Mouse (Mus musculus): ENCODE results near the gene Glis3. TPM values are rescaled to one million over a fixed set of nuclear protein-coding genes. Genes with fewer than 3 reads are reported as not detected.

The Glis3 gene
- polyA plus RNA-seq, 1 experiment from 2014 or later, result 0.85 TPM

- H3K27me3 ChIP-seq (ENCODE audit: control insufficient read depth, insufficient read depth, low read length), result no peaks in the 10 kb centered on the region
- no peak overlapping the region for H3K27ac ChIP-seq (replicated peaks)
- H3K9ac ChIP-seq (ENCODE audit: low read length), result no peak overlapping the region
- WGBS, result 44% methylated on average over 7 of the region's 7 CpGs
- ATAC-seq (ENCODE audit: low FRiP score, low TSS enrichment) (no peak), DNase-seq (ENCODE audit: low spot score) (no peak)
- no peak overlapping the region for H3K4me2 ChIP-seq (replicated peaks; ENCODE audit: low read depth)
- no peak overlapping the region for H3K4me3 ChIP-seq (ENCODE audit: low read depth, low read length)
- H3K9me3 ChIP-seq (ENCODE audit: control insufficient read depth, low read length), result no peaks in the 10 kb centered on the region
- no peaks in the 10 kb centered on the region for H3K4me1 ChIP-seq (replicated peaks; ENCODE audit: control insufficient read depth, insufficient read depth)
- TF ChIP-seq EP300 (optimal IDR thresholded peaks at IDR 0.05), result no peak
- no peak for TF ChIP-seq CTCF (IDR thresholded peaks at IDR 0.05; ENCODE audit: low read depth)
- H3K36me3 ChIP-seq (ENCODE audit: control insufficient read depth, insufficient read depth, low read length), result no peaks in the 10 kb centered on the region
Measured at GRCm38 (mm10) chr19:28393766-28394165, 286.1 kb downstream of the Glis3 start.

- Histone ChIP-seq H3K36me3 (ENCODE audit: control insufficient read depth, insufficient read depth, low read length) (no peaks in the 10 kb centered on the region), H3K4me2 (replicated peaks; ENCODE audit: low read depth) (no peak overlapping the region), H3K27ac (replicated peaks) (no peak overlapping the region), H3K27me3 (ENCODE audit: control insufficient read depth, insufficient read depth, low read length) (no peaks in the 10 kb centered on the region), H3K4me3 (ENCODE audit: low read depth, low read length) (no peak overlapping the region), H3K4me1 (replicated peaks; ENCODE audit: control insufficient read depth, insufficient read depth) (no peaks in the 10 kb centered on the region), H3K9me3 (ENCODE audit: control insufficient read depth, low read length) (no peaks in the 10 kb centered on the region), H3K9ac (ENCODE audit: low read length) (no peak overlapping the region)
- TF ChIP-seq CTCF (IDR thresholded peaks at IDR 0.05; ENCODE audit: low read depth) (peak; percentile 27), EP300 (optimal IDR thresholded peaks at IDR 0.05) (no peak)
- WGBS, result 83% methylated on average over 3 of the region's 3 CpGs
- ATAC-seq (ENCODE audit: low FRiP score, low TSS enrichment), result no peak
- DNase-seq (ENCODE audit: low spot score), result no peak
Measured at GRCm38 (mm10) chr19:28392838-28393237, 287.0 kb downstream of the Glis3 start.

GRCm38 (mm10) chr19:28390920-28391319, 289.0 kb downstream of the Glis3 start:
- 58% methylated on average over 4 of the region's 4 CpGs for WGBS
- H3K9ac ChIP-seq (ENCODE audit: low read length), result no peak overlapping the region
- H3K9me3 ChIP-seq (ENCODE audit: control insufficient read depth, low read length), result no peaks in the 10 kb centered on the region
- no peak overlapping the region for H3K4me3 ChIP-seq (ENCODE audit: low read depth, low read length)
- H3K27me3 ChIP-seq (ENCODE audit: control insufficient read depth, insufficient read depth, low read length), result no peaks in the 10 kb centered on the region
- no peak for TF ChIP-seq EP300 (optimal IDR thresholded peaks at IDR 0.05)
- no peak for TF ChIP-seq CTCF (IDR thresholded peaks at IDR 0.05; ENCODE audit: low read depth)
- no peak for DNase-seq (ENCODE audit: low spot score)
- no peaks in the 10 kb centered on the region for H3K4me1 ChIP-seq (replicated peaks; ENCODE audit: control insufficient read depth, insufficient read depth)
- H3K36me3 ChIP-seq (ENCODE audit: control insufficient read depth, insufficient read depth, low read length), result no peaks in the 10 kb centered on the region
- ATAC-seq (ENCODE audit: low FRiP score, low TSS enrichment), result no peak
- H3K4me2 ChIP-seq (replicated peaks; ENCODE audit: low read depth), result no peak overlapping the region
- H3K27ac ChIP-seq (replicated peaks), result no peak overlapping the region

- Histone ChIP-seq H3K9ac (ENCODE audit: low read length) (no peak overlapping the region), H3K27ac (replicated peaks) (no peak overlapping the region), H3K9me3 (ENCODE audit: control insufficient read depth, low read length) (no peaks in the 10 kb centered on the region), H3K36me3 (ENCODE audit: control insufficient read depth, insufficient read depth, low read length) (no peaks in the 10 kb centered on the region), H3K27me3 (ENCODE audit: control insufficient read depth, insufficient read depth, low read length) (no peaks in the 10 kb centered on the region), H3K4me3 (ENCODE audit: low read depth, low read length) (no peak overlapping the region), H3K4me1 (replicated peaks; ENCODE audit: control insufficient read depth, insufficient read depth) (no peaks in the 10 kb centered on the region), H3K4me2 (replicated peaks; ENCODE audit: low read depth) (no peak overlapping the region)
- no peak for DNase-seq (ENCODE audit: low spot score)
- no peak for ATAC-seq (ENCODE audit: low FRiP score, low TSS enrichment)
- TF ChIP-seq CTCF (IDR thresholded peaks at IDR 0.05; ENCODE audit: low read depth) (no peak), EP300 (optimal IDR thresholded peaks at IDR 0.05) (no peak)
- 57% methylated on average over 5 of the region's 5 CpGs for WGBS
Measured at GRCm38 (mm10) chr19:28389146-28389545, 290.7 kb downstream of the Glis3 start.

- Histone ChIP-seq H3K9ac (ENCODE audit: low read length) (no peak overlapping the region), H3K4me1 (replicated peaks; ENCODE audit: control insufficient read depth, insufficient read depth) (no peaks in the 10 kb centered on the region), H3K4me2 (replicated peaks; ENCODE audit: low read depth) (no peak overlapping the region), H3K4me3 (ENCODE audit: low read depth, low read length) (no peak overlapping the region), H3K27ac (replicated peaks) (no peak overlapping the region), H3K27me3 (ENCODE audit: control insufficient read depth, insufficient read depth, low read length) (no peaks in the 10 kb centered on the region), H3K36me3 (ENCODE audit: control insufficient read depth, insufficient read depth, low read length) (no peaks in the 10 kb centered on the region), H3K9me3 (ENCODE audit: control insufficient read depth, low read length) (no peaks in the 10 kb centered on the region)
- DNase-seq (ENCODE audit: low spot score), result no peak
- no peak for ATAC-seq (ENCODE audit: low FRiP score, low TSS enrichment)
- TF ChIP-seq CTCF (IDR thresholded peaks at IDR 0.05; ENCODE audit: low read depth) (no peak), EP300 (optimal IDR thresholded peaks at IDR 0.05) (no peak)
- 55% methylated on average over 5 of the region's 5 CpGs for WGBS
Measured at GRCm38 (mm10) chr19:28383425-28383824, 296.5 kb downstream of the Glis3 start.

- DNase-seq (ENCODE audit: low spot score) (no peak), ATAC-seq (ENCODE audit: low FRiP score, low TSS enrichment) (no peak)
- Histone ChIP-seq H3K4me2 (replicated peaks; ENCODE audit: low read depth) (no peak overlapping the region), H3K9me3 (ENCODE audit: control insufficient read depth, low read length) (no peaks in the 10 kb centered on the region), H3K4me3 (ENCODE audit: low read depth, low read length) (no peak overlapping the region), H3K27ac (replicated peaks) (no peak overlapping the region), H3K4me1 (replicated peaks; ENCODE audit: control insufficient read depth, insufficient read depth) (no peaks in the 10 kb centered on the region), H3K27me3 (ENCODE audit: control insufficient read depth, insufficient read depth, low read length) (no peaks in the 10 kb centered on the region), H3K9ac (ENCODE audit: low read length) (no peak overlapping the region), H3K36me3 (ENCODE audit: control insufficient read depth, insufficient read depth, low read length) (no peaks in the 10 kb centered on the region)
- 32% methylated on average over 10 of the region's 10 CpGs for WGBS
- no peak for TF ChIP-seq CTCF (IDR thresholded peaks at IDR 0.05; ENCODE audit: low read depth)
- TF ChIP-seq EP300 (optimal IDR thresholded peaks at IDR 0.05), result no peak
Measured at GRCm38 (mm10) chr19:28382168-28382911, 297.5 kb downstream of the Glis3 start.

Data from stomach, postnatal 0 days (tissue).